Mouse (Mus musculus) brown adipose tissue, adult 24 weeks (tissue): ENCODE results near the gene Rnf38. TPM values are rescaled to one million over a fixed set of nuclear protein-coding genes. Genes with fewer than 3 reads are reported as not detected.

Source experiments
- H3K27ac ChIP-seq: fragments of 200-500 bp; replicated peaks from 2 replicates; pipeline ENCODE4 v1.5.1; 2012; ENCODE audit warnings: low read depth, mild to moderate bottlenecking, low read length
- H3K4me1 ChIP-seq: fragments of 200-500 bp; 2 replicates; pipeline ENCODE4 v1.6.1; 2012; ENCODE audit warnings: low read length, mixed read lengths; ENCODE audit not compliant: control insufficient read depth, insufficient read depth, insufficient read length
- H3K4me3 ChIP-seq: fragments of 200-500 bp; 2 replicates; pipeline ENCODE4 v1.5.1; 2012; ENCODE audit warnings: low read depth, mild to moderate bottlenecking, low read length, moderate library complexity; ENCODE audit not compliant: insufficient read depth
- polyA plus RNA-seq: library from polyadenylated mRNA; stranded (reverse); fragments of >200 nt; gene quantifications from 2 replicates; pipeline ENCODE4 v1.2.4, GENCODE M21; 2012; ENCODE audit not compliant: missing spikeins, insufficient read depth, insufficient read length

Rnf38 gene
- polyA plus RNA-seq, 1 experiment = 26.0 TPM

DNA sequence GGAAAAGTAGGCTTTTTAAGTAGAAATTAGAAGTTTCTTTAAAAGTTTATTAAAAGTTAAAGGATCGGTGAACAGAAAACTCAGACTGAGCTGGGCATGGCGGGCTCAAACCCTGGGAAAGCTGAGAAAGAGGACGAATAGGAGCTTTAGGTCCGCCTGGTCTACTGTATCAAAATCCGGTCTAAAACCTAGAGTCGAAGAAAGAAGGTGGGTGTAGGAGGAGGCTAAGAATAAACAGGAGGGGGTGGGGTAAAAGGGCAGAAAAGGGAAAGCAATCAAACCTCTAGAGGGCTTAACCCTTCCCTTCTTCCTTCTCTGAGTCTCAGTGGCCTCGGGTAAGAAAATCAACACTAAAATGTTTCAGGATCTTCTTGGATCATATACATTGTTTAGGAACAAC lies 64.8 kb downstream of the Rnf38 start:
- H3K4me1 ChIP-seq = no peaks in the 10 kb centered on the region
- H3K4me3 ChIP-seq = peak overlapping the region; percentile 79; the same call in 1 of the 2 replicates
- H3K27ac ChIP-seq = no peak overlapping the region

DNA sequence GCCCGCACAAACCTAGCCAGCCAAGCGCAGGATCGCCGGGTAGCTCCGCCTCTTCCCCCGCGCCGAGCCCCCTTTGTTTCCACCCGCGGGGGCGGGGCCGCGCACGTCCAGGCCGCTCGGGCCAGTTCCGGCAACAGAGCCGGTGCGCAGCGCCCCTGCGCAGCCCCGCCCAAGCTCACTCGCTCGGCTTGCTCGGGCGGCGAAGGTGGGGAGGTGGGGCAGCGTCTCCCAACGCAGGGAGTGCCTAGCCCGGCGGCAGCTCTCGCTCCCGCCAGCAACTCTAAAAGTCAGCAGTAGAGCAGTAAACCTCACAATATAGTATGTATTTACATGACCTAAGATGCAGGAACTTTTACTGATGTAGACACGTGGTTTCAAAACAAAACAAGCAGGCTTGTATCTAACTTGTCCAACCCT lies 65.3 kb downstream of the Rnf38 start:
- Histone ChIP-seq H3K4me1 (no peaks in the 10 kb centered on the region), H3K4me3 (peak overlapping the region; percentile 79), H3K27ac (peak overlapping the region; percentile 55; the same call in 1 of the 2 replicates)

DNA sequence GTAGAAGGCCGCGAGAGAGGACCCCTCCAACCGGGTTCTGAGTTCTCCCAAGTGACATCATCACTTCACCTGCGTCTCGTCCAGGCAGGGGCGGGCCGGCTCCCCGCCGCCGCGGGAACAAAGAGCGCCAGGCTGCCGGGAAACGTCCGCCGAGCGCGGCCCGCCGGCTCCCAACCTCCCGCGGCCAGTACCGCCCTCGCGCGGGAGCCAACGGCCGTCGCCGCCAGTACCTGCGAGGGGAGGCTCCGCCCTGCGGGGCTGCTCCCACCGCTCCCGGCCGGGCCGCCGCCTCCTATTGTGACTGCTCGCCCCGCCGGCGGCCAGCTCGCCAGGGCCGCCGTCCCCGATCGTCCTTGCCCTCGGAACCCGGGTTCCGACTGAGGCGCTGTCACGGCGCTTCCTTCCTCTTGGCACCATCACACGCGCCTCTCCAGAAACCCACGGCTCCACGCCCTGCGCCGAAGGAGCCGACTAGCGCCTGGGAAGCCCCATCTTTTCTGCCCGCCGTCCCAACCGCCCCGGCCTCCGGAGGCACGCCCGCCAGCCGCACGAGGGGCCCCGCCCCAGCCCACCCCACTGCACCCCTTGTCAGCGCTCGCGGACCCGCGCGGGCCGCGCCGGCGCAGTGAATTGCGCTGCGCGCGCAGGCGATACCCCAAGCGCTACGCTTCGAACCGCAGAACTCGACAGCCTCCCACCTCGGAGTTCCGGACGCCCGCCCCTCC lies 66.0 kb downstream of the Rnf38 start:
- Histone ChIP-seq H3K4me1 (no peaks in the 10 kb centered on the region), H3K27ac (peak overlapping the region; percentile 65), H3K4me3 (peak overlapping the region; percentile 82)

DNA sequence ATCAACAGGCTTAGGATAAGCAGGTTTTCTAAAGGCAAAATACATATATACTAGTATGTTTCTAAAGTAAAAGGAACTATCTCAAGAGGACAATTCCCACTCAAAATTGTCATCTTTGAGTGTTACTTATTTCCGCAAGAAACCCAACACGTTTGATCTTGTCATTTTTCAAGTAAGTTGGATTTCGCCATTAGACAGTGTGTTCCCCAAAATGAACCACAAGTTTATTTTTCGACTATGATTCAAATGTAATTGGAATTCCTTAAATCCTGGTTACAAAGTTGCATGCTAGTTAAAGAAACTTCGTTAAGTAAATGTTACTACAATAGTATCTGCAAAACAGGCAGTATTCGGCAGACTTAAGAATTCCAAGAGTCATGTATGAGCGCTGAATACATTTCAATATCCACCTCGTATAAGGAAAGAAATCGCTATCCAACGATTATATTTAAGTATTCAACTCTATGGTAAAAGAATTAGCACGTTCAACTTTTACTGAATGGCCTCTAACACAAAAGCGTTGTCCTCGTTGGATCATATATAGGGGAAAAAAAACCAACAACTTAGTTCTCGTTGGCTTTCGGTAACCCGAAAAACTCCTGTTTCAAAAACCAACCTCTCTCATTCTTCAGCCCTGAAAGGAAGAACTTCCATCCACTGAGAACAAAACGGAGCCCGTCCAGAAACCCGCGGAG lies 66.7 kb downstream of the Rnf38 start:
- H3K27ac ChIP-seq = peak overlapping the region; percentile 65; the same call in 1 of the 2 replicates
- no peaks in the 10 kb centered on the region for H3K4me1 ChIP-seq

DNA sequence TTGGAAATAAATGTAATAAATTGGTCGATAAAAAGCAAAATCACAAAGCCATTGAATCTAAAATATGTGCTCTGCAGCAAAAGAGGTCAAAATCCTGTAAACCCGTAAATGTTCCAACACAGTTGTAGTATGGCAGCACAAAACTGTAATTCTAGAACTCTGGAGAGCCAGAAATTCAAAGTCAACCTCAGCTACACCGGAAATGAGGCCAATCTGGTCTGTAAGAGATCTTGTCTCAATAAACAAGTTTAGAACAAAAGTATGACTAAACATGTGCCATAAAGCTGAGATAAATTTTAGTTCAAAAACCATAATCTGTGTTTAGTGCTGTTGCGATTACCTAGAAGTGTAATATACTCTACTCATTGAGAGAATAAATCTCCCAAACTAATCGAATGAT lies 69.0 kb downstream of the Rnf38 start:
- Histone ChIP-seq H3K27ac (no peak overlapping the region), H3K4me1 (no peaks in the 10 kb centered on the region), H3K4me3 (no peak overlapping the region)

More for the DNA sequence above, 66.7 kb downstream of the Rnf38 start:
- H3K4me3 ChIP-seq = peak overlapping the region; percentile 82

DNA sequence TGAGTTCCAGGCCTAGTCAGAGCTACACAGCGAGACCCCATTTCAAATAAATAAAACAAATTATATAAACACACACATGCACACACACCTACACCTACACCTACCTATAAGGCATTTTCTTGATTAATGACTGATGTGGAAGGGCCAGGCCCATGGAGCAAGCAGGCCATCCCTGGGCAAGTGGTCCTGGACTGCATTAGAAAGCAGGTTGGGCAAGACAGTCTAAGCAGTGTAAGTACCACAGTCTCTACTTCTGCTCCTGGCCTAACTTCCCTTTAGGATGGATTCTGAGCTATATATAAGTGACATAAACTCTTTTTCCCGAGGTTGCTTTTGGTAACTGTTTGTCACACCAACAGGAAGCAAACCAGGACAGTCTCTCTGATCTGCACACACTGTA lies 70.6 kb downstream of the Rnf38 start:
- Histone ChIP-seq H3K27ac (no peak overlapping the region), H3K4me3 (no peak overlapping the region), H3K4me1 (no peaks in the 10 kb centered on the region)

DNA sequence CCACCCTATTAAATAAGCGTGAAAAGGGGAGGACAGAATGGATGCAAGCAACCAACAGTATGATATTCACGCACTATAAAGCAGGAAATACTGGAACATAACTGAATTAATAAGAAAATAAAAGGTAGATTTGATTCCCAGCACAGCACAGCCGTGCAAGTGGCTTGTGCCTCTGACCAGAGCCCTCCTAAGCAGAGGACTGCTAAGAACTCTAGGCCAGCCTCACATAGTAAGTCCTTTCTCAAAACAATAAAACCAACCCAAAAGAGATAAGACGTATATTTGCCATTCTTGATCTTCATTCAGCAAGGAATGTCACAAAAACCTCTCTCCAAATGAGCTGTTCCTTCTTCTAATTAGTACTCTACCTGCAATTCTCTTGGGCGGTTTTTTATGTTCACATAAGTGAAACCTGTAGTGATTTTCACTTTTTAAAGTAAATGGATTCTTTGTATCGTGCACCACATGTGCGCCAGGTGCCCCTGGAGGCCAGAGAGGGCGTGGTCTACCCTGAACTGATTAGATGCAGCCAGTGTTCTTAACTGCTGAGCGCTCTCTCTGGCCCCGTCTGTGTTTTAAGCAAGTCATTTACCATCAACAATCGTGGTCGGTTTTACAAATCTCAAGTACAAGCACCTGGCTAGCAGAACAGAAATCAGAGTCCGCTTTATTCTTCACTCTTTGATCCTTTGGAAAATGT lies 72.4 kb downstream of the Rnf38 start:
- no peak overlapping the region for H3K4me3 ChIP-seq
- no peaks in the 10 kb centered on the region for H3K4me1 ChIP-seq
- H3K27ac ChIP-seq = no peak overlapping the region

DNA sequence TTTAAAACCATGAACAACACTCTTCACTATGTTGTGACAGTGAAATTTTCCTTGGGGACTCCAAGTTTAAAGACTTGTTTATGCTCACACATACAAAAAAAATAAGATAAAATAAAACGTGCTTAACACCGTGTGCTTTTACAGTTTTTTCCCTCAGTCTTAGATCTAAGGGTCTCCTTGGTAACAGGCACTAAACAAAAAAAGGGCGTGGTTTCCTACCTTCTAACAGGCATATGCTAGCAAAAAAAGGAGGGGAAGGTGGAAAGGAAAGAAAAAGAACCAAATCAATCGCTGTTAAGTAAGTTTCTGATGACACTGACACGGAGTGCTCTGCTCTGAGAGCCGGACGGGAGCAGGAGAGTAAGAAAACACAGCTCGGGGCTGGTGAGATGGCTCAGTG lies 73.8 kb downstream of the Rnf38 start:
- Histone ChIP-seq H3K27ac (no peak overlapping the region), H3K4me1 (no peaks in the 10 kb centered on the region), H3K4me3 (no peak overlapping the region)

DNA sequence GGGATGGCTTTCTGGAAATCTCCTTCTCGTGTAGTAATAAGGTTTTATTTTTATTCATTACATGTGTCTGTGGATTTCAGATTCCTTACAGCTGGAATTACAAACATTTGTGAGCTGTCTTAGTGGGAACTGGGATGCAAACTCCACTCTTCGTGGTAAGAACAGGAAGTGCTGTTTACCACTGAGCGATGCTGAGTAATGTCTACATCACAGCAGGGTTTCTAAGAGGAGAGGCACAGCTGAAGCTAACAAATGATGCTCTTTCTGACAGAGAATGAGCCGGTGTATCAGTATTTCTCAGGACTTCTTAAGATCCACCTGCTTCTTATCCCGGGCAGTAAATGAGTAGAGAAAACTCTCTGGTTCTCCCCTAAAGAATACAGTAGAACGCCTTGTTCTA lies 77.1 kb downstream of the Rnf38 start:
- Histone ChIP-seq H3K4me3 (no peak overlapping the region), H3K4me1 (no peaks in the 10 kb centered on the region), H3K27ac (no peak overlapping the region)

DNA sequence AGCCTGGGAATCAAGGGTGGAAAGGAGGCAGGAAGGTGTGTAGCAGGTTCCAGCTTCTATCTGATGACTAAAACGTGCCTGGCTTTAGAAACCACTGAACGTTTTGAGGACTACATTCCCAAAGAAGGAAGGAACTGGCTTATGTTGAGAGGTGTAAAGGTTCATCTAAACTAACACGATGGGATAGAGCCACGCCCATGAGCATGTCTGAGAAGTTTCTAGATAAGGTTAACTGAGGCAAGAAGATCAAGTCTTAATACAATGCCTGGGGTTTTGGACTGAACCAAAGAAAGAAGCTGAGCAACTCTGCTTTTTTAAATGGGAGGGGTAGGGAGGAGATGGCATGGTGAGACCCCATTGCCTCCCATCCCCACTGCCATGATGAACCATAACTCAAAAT lies 78.7 kb downstream of the Rnf38 start:
- H3K4me3 ChIP-seq = no peak overlapping the region
- H3K27ac ChIP-seq = no peak overlapping the region
- no peaks in the 10 kb centered on the region for H3K4me1 ChIP-seq

DNA sequence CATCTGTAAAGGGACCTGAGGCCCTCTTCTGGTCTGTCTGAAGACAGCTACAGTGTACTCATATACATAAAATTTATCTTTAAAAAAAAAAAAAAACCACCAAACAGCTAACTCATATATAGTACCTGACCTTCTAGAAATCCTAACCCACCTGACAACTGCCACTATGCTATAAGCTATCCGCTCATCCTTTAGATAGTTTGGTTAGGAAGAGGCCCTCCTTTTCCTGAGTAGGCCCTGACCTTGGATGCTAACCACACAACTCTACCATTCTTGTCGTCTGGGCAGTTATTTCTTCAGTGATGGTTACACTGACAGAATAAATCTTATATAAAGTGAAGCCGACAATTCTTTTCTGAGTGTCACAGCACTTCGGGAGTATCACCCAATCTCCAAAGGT lies 80.7 kb downstream of the Rnf38 start:
- Histone ChIP-seq H3K4me1 (no peaks in the 10 kb centered on the region), H3K4me3 (no peak overlapping the region), H3K27ac (no peak overlapping the region)

DNA sequence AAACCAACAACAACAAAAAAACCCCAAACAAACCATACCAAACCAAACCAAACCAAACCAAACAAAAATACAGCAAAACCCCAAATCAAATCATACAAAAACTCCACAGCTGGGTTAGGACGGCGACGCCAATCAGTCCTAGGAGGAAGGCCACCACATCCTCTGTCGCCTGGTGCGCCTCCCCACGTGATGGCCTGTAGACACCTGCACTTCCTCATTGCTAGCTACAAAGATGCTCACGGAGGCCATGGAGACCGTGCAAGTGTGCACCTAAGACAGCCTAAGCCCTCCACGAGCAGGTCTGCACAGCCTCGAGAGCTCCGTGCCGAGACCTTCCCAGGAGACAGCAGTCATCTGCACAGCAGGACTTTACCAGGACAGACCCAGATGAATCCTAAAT lies 106.8 kb downstream of the Rnf38 start:
- Histone ChIP-seq H3K27ac (no peak overlapping the region), H3K4me3 (no peak overlapping the region)

DNA sequence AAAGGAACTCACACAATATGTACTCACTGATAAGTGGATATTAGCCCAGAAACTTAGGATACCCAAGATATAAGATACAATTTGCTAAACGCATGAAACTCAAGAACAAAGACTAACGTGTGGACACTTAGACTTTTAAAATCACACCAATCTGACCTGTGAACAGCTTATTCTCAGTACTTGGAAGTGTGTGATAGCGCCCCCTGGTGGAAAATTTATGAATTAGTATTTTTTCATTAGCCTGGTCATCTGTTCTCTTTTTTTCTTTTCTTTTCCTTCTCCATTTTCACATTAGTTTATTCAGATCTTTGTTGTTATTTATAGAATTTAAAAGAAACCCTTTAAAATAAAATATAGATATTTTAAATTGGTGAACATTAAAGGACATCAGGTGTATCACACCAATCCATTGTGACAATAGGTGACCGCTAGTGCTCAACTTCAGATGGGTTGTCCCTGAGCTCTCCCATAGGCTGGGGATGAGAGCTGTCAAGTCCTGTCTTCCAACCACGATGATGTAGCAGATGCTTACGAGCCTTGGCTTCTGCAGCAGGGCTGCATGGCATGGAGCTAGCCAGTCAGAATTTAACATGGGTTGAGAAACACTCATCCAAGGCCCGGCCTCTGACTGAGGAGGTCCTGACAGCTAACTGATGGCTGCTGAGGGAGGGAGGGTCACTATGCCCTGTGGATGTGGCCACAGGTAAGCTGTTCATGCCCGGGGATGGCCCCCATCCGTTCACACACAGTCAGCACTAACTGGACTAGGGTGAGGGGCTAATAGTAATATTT lies 114.0 kb downstream of the Rnf38 start:
- H3K27ac ChIP-seq = no peak overlapping the region
- H3K4me1 ChIP-seq = no peaks in the 10 kb centered on the region
- no peak overlapping the region for H3K4me3 ChIP-seq

More for the DNA sequence above, 106.8 kb downstream of the Rnf38 start:
- no peaks in the 10 kb centered on the region for H3K4me1 ChIP-seq

DNA sequence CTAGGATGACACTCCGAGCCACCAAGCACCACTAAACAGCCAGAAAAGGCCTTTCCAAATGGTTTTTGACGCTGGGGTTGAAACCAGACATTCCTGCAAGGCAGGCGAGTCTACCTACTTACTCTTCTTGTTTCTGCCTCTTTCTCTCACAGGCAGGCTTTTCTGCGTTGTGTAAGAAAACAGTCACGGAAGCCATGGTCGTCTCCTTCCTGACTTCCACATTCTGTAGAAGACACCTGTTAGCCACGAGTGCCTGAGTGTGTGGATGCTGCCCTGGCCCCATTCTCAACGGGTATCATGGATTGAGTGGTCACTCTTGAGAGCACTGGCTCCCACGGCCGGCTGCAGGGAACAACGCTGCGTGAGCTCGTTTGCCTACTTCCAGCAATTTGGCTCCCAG lies 118.5 kb downstream of the Rnf38 start:
- no peak overlapping the region for H3K4me3 ChIP-seq
- no peak overlapping the region for H3K27ac ChIP-seq
- H3K4me1 ChIP-seq = peaks cover 15% of the 10 kb centered on the region
